Mouse (Mus musculus): ENCODE results near the gene Mapk3. TPM values are rescaled to one million over a fixed set of nuclear protein-coding genes. Genes with fewer than 3 reads are reported as not detected.

The Mapk3 gene
- polyA plus RNA-seq, 1 experiment: 117 TPM

DNA sequence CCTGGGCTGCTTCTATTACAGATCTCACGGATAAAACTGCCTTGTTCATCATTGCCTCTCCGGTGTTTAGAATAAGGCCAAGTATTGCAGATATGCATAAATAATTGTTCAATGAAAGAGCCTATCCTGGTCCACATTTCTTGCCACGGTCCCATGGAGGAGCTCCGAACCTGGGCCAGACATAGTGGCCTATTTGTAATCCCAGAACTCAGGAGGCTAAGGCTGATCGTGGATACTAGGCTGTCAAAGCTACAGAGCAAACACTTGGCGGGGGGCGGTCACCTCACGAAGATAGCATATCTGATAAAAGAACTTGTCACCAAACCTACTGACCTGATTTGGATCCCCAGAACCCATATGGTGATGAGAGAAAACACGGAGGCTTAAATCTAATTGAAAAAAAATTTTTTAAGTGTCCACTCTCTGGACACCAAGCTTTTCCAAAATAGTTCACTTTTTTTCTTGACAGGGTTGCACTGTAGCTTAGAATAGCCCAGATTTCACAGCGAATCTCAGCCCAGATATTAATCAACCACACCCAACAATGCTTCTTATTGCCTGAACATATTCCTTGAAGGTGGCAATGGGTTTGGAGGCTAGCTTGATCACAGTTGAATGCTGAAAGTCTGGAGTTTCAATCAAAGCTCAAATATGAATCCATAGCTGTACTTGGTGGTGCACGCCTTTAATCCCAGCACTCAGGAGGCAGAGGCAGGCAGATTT lies 33.5 kb downstream of the Mapk3 start:
- 29% methylated on average over 11 of the region's 11 CpGs for WGBS
- peak overlapping the region; percentile 77 for H3K4me3 ChIP-seq (replicated peaks; ENCODE audit: control insufficient read depth, low read depth, low read length)

DNA sequence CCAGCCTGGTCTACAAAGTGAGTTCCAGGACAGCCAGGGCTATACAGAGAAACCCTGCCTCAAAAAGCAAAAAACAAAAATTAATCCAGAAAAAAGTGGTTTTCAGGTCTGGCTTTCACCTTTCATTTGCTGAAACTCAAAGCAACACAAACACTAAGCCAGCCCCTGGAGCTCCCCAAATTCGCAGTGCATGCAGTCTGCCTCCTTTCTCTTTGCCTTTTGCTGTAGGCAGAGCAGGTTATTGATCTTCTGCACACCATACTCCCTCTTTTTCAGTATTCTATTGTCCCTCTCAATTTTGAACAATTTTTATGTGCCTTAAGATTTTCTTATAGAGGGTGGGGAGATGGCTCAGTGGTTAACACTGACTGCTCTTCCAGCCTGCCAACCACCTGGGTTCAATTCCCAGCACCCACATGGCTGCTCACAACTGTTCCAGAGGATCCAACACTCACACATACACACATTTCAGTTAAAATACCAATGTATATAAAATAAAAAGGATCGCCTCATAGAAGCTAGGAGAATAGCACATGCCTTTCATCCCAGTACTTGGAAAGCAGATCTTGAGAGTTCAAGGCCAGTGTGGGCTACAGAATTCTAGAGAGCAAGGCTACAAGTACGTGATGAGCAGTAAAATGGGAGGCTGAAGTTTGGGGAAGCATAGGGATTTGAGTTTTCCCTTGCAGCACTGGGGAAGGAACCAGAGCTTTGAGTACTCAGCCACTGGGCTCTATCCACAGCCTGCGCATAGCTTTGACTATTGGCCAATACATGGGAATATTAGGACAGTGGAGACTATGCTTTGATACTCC lies 34.3 kb downstream of the Mapk3 start:
- Histone ChIP-seq H3K4me1 (ENCODE audit: control insufficient read depth, insufficient read depth, low read length) (peaks cover 4% of the 10 kb centered on the region), H3K27ac (ENCODE audit: control insufficient read depth, insufficient read depth, low read depth, low read length, poor library complexity) (no peak overlapping the region), H3K4me3 (replicated peaks; ENCODE audit: control insufficient read depth, low read depth, low read length) (no peak overlapping the region)
- TF ChIP-seq POLR2A (IDR thresholded peaks at IDR 0.05; ENCODE audit: borderline replicate concordance, control insufficient read depth, low read depth, low read length): no peak
- TF ChIP-seq CTCF (IDR thresholded peaks at IDR 0.05; ENCODE audit: control insufficient read depth, insufficient read depth, low read length): no peak
- WGBS: 82% methylated on average over 4 of the region's 4 CpGs

More for the DNA sequence above, 33.5 kb downstream of the Mapk3 start:
- peaks cover 4% of the 10 kb centered on the region for H3K4me1 ChIP-seq (ENCODE audit: control insufficient read depth, insufficient read depth, low read length)
- TF ChIP-seq CTCF (IDR thresholded peaks at IDR 0.05; ENCODE audit: control insufficient read depth, insufficient read depth, low read length) (no peak), POLR2A (IDR thresholded peaks at IDR 0.05; ENCODE audit: borderline replicate concordance, control insufficient read depth, low read depth, low read length) (no peak)
- H3K27ac ChIP-seq (ENCODE audit: control insufficient read depth, insufficient read depth, low read depth, low read length, poor library complexity): peak overlapping the region; percentile 88

- Histone ChIP-seq H3K27ac (ENCODE audit: control insufficient read depth, insufficient read depth, low read depth, low read length, poor library complexity) (no peak overlapping the region), H3K4me3 (replicated peaks; ENCODE audit: control insufficient read depth, low read depth, low read length) (no peak overlapping the region), H3K4me1 (ENCODE audit: control insufficient read depth, insufficient read depth, low read length) (peaks cover 4% of the 10 kb centered on the region)
- no peak for TF ChIP-seq POLR2A (IDR thresholded peaks at IDR 0.05; ENCODE audit: borderline replicate concordance, control insufficient read depth, low read depth, low read length)
- no peak for TF ChIP-seq CTCF (IDR thresholded peaks at IDR 0.05; ENCODE audit: control insufficient read depth, insufficient read depth, low read length)
- WGBS: 34% methylated on average over 4 of the region's 4 CpGs
These were observed 34.8 kb downstream of the Mapk3 start for GRCm38 (mm10) chr7:126794271-126794605.

- H3K4me3 ChIP-seq (replicated peaks; ENCODE audit: control insufficient read depth, low read depth, low read length): no peak overlapping the region
- no peak overlapping the region for H3K27ac ChIP-seq (ENCODE audit: control insufficient read depth, insufficient read depth, low read depth, low read length, poor library complexity)
- WGBS: 87% methylated on average over 16 of the region's 16 CpGs
- peaks cover 3% of the 10 kb centered on the region for H3K4me1 ChIP-seq (ENCODE audit: control insufficient read depth, insufficient read depth, low read length)
- TF ChIP-seq CTCF (IDR thresholded peaks at IDR 0.05; ENCODE audit: control insufficient read depth, insufficient read depth, low read length) (0 out of 2 replicates have a peak, but pooled peaks have one; percentile 1), POLR2A (IDR thresholded peaks at IDR 0.05; ENCODE audit: borderline replicate concordance, control insufficient read depth, low read depth, low read length) (no peak)
These were observed 36.3 kb downstream of the Mapk3 start for GRCm38 (mm10) chr7:126795387-126796317.

DNA sequence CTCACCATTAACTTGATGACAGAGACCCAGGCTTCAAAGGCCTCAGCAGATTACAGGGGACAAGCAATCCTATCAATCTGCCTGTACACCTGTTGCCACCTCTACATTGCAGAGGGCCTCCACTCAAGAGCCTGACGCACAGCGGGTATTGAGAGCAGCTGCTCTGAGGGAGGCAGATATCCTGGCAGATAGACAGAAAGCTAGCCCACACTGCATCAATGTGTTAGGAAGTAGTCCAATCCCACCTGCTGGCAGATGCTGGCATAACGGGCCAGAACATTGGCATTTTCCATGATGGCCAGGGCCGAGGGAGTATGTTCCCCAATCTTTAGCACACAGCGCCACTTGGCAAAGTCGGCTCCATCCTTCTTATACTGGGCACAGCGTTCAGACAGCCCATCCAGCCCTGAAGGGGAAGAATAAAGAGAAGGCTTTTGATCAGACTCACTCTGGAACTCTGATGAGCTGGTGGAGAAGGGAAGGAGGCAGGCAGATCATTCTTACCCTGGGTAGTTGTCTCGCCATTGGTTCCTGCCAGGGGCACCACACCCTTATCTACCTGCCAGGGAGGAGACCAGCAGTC lies 37.0 kb downstream of the Mapk3 start:
- H3K4me1 ChIP-seq (ENCODE audit: control insufficient read depth, insufficient read depth, low read length): peaks cover 3% of the 10 kb centered on the region
- 70% methylated on average over 8 of the region's 8 CpGs for WGBS
- no peak overlapping the region for H3K4me3 ChIP-seq (replicated peaks; ENCODE audit: control insufficient read depth, low read depth, low read length)
- TF ChIP-seq POLR2A (IDR thresholded peaks at IDR 0.05; ENCODE audit: borderline replicate concordance, control insufficient read depth, low read depth, low read length): no peak
- TF ChIP-seq CTCF (IDR thresholded peaks at IDR 0.05; ENCODE audit: control insufficient read depth, insufficient read depth, low read length): peak; percentile 9; the same call in 1 of the 2 replicates
- H3K27ac ChIP-seq (ENCODE audit: control insufficient read depth, insufficient read depth, low read depth, low read length, poor library complexity): no peak overlapping the region

- H3K4me3 ChIP-seq (replicated peaks; ENCODE audit: control insufficient read depth, low read depth, low read length): peak within 1 kb of the TSS; percentile 86
- peaks cover 3% of the 10 kb centered on the region for H3K4me1 ChIP-seq (ENCODE audit: control insufficient read depth, insufficient read depth, low read length)
- 23% methylated on average over 21 of the region's 21 CpGs for WGBS
- peak within 1 kb of the TSS; percentile 97 for H3K27ac ChIP-seq (ENCODE audit: control insufficient read depth, insufficient read depth, low read depth, low read length, poor library complexity)
- no peak for TF ChIP-seq POLR2A (IDR thresholded peaks at IDR 0.05; ENCODE audit: borderline replicate concordance, control insufficient read depth, low read depth, low read length)
- no peak for TF ChIP-seq CTCF (IDR thresholded peaks at IDR 0.05; ENCODE audit: control insufficient read depth, insufficient read depth, low read length)
These were observed 38.2 kb downstream of the Mapk3 start, which contains the start of gene Fam57b for GRCm38 (mm10) chr7:126797411-126798126. Gene Fam57b, plus strand, starts transcription at chr7:126797668.

Data from bone marrow, adult 2 months (tissue).